Mouse (Mus musculus): ENCODE measurements at regions not wholly inside any gene's neighbourhood (a gene's known extent, or its start where the extent isn't known, plus 50 kb on each side); places are given as distances from the start of the nearest gene placed in this dataset.

- DNase-seq: no peak
These were observed 66.8 kb upstream of the Zbtb20 start for GRCm38 (mm10) chr16:42808864-42809263.

GRCm38 (mm10) chr16:42807536-42807935, 68.1 kb upstream of the Zbtb20 start:
- DNase-seq: no peak

- DNase-seq: no peak
These were observed 72.1 kb upstream of the Zbtb20 start for GRCm38 (mm10) chr16:42803609-42804008.

GRCm38 (mm10) chr16:42792571-42792970, 83.1 kb upstream of the Zbtb20 start:
- no peak for DNase-seq

- DNase-seq: no peak
These were observed 91.0 kb upstream of the Zbtb20 start for GRCm38 (mm10) chr16:42784712-42785111.

- DNase-seq: no peak
These were observed 91.7 kb upstream of the Zbtb20 start for GRCm38 (mm10) chr16:42784031-42784430.

GRCm38 (mm10) chr16:42782091-42782679, 93.5 kb upstream of the Zbtb20 start:
- peak in 1 of 2 experiments; percentile 35 for DNase-seq

- no peak for DNase-seq
These were observed 94.3 kb upstream of the Zbtb20 start for GRCm38 (mm10) chr16:42781096-42782071.

GRCm38 (mm10) chr16:42779957-42780356, 95.7 kb upstream of the Zbtb20 start:
- no peak for DNase-seq

- DNase-seq: no peak
These were observed 103.0 kb upstream of the Zbtb20 start for GRCm38 (mm10) chr16:42772640-42773039.

- DNase-seq: no peak
These were observed 105.5 kb upstream of the Zbtb20 start for GRCm38 (mm10) chr16:42770199-42770598.

GRCm38 (mm10) chr16:42748681-42749080, 127.0 kb upstream of the Zbtb20 start:
- no peak for DNase-seq

GRCm38 (mm10) chr16:42745943-42746675, 129.6 kb upstream of the Zbtb20 start:
- no peak for DNase-seq

GRCm38 (mm10) chr16:42743538-42743937, 132.1 kb upstream of the Zbtb20 start:
- no peak for DNase-seq

GRCm38 (mm10) chr16:42743120-42743519, 132.6 kb upstream of the Zbtb20 start:
- DNase-seq: no peak

- no peak for DNase-seq
These were observed 147.9 kb upstream of the Zbtb20 start for GRCm38 (mm10) chr16:42727826-42728225.

GRCm38 (mm10) chr16:42719915-42720314, 155.8 kb upstream of the Zbtb20 start:
- no peak for DNase-seq

- DNase-seq: no peak
These were observed 157.2 kb upstream of the Zbtb20 start for GRCm38 (mm10) chr16:42718452-42718851.

- no peak for DNase-seq
These were observed 157.8 kb upstream of the Zbtb20 start for GRCm38 (mm10) chr16:42717828-42718412.

GRCm38 (mm10) chr16:42717075-42717827, 158.4 kb upstream of the Zbtb20 start:
- DNase-seq: no peak

GRCm38 (mm10) chr16:42702676-42703075, 173.0 kb upstream of the Zbtb20 start:
- DNase-seq: no peak

GRCm38 (mm10) chr16:42681196-42681595, 194.5 kb upstream of the Zbtb20 start:
- DNase-seq: peak; percentile 45 to 65
